Mouse (Mus musculus) intestine, embryonic 15.5 days (tissue): Measurements from ENCODE around the gene Rab11fip4. TPM values are rescaled to one million over a fixed set of nuclear protein-coding genes. Genes with fewer than 3 reads are reported as not detected.
A peak's percentile ranks its signal among the peaks of the same experiment; 100 is the strongest.

ENCODE experiments used
- ATAC-seq: fragments of 200-750 bp; cut with Nextera tagmentation; 2 replicates; pipeline ENCODE4 v1.8.0; 2017; ENCODE audit warnings: moderate TSS enrichment, moderate library complexity
- H3K27ac ChIP-seq: fragments of 300-500 bp; sonication (generic); 2 replicates; pipeline ENCODE4 v1.5.1; 2015; ENCODE audit warnings: mild to moderate bottlenecking, inconsistent platforms
- H3K27me3 ChIP-seq: fragments of 300-500 bp; sonication (generic); replicated peaks from 2 replicates; pipeline ENCODE4 v1.6.1; 2015; ENCODE audit warnings: inconsistent platforms
- H3K36me3 ChIP-seq: fragments of 300-500 bp; sonication (generic); 2 replicates; pipeline ENCODE4 v1.6.1; 2015; ENCODE audit warnings: inconsistent platforms
- H3K4me1 ChIP-seq: fragments of 300-500 bp; sonication (generic); replicated peaks from 2 replicates; pipeline ENCODE4 v1.6.1; 2015; ENCODE audit warnings: inconsistent platforms
- H3K4me2 ChIP-seq: fragments of 300-500 bp; sonication (generic); replicated peaks from 2 replicates; pipeline ENCODE4 v1.6.1; 2015; ENCODE audit warnings: mild to moderate bottlenecking, inconsistent platforms
- H3K4me3 ChIP-seq: fragments of 300-500 bp; sonication (generic); replicated peaks from 2 replicates; pipeline ENCODE4 v1.5.1; 2015; ENCODE audit warnings: inconsistent platforms
- H3K9ac ChIP-seq: fragments of 300-500 bp; sonication (generic); 2 replicates; pipeline ENCODE4 v1.6.1; 2015; ENCODE audit warnings: inconsistent platforms
- H3K9me3 ChIP-seq: fragments of 300-500 bp; sonication (generic); 2 replicates; pipeline ENCODE4 v1.6.1; 2016; ENCODE audit warnings: inconsistent platforms
- WGBS: fragments of 180-500 bp; shearing (Covaris S2); methylation state at CpG from one replicate; pipeline ENCODE4 v1.1.7; 2015; 5-methylcytosine and 5-hydroxymethylcytosine counted together
- polyA plus RNA-seq: library from polyadenylated mRNA; unstranded; fragments of >200 nt; fragmentation: Nextera tagmentation; extraction: Ambion mirVana; gene quantifications from 2 replicates; pipeline ENCODE4 v1.2.1, GENCODE M21; 2015

The Rab11fip4 gene
- polyA plus RNA-seq, 1 experiment from 2014 or later = 1.8 TPM

DNA sequence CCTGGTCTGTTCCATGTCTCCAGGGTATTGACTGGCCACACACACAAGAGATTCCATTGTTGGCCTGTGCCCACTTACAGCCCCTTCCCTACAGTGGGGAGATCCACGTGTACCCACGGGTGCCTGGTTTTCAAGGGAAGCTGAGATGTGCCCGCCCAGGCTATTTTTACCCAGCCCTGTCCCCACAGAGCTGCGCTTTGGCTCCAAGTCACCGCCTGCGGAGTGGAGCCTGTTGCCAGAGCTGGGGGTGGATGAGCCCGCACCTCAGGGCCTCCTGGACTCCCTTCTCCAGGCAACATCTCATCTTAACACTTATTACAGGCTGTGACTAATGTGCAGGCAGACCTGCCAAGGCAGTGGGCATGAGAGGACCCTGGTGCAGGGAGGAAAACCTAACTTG is 83.6 kb downstream of the Rab11fip4 start:
- H3K4me1 ChIP-seq = peaks cover 15% of the 10 kb centered on the region
- no peaks in the 10 kb centered on the region for H3K27me3 ChIP-seq
- no peak overlapping the region for H3K9ac ChIP-seq
- WGBS = 84% methylated on average over 7 of the region's 7 CpGs
- no peak for ATAC-seq
- no peaks in the 10 kb centered on the region for H3K9me3 ChIP-seq
- no peaks in the 10 kb centered on the region for H3K36me3 ChIP-seq
- H3K4me2 ChIP-seq = no peak overlapping the region
- H3K4me3 ChIP-seq = no peak overlapping the region
- H3K27ac ChIP-seq = no peak overlapping the region

GRCm38 (mm10) chr11:79675285-79675684 is 84.3 kb downstream of the Rab11fip4 start:
- WGBS = 75% methylated on average over 12 of the region's 12 CpGs
- H3K4me3 ChIP-seq = no peak overlapping the region
- no peaks in the 10 kb centered on the region for H3K9me3 ChIP-seq
- H3K36me3 ChIP-seq = no peaks in the 10 kb centered on the region
- no peak overlapping the region for H3K4me2 ChIP-seq
- ATAC-seq = no peak
- H3K27ac ChIP-seq = no peak overlapping the region
- peaks cover 12% of the 10 kb centered on the region for H3K4me1 ChIP-seq
- no peak overlapping the region for H3K9ac ChIP-seq
- no peaks in the 10 kb centered on the region for H3K27me3 ChIP-seq

- no peak for ATAC-seq
- H3K36me3 ChIP-seq = no peaks in the 10 kb centered on the region
- H3K4me2 ChIP-seq = no peak overlapping the region
- H3K9me3 ChIP-seq = no peaks in the 10 kb centered on the region
- no peak overlapping the region for H3K27ac ChIP-seq
- H3K4me1 ChIP-seq = peaks cover 6% of the 10 kb centered on the region; the same call in 1 of the 2 replicates
- H3K9ac ChIP-seq = no peak overlapping the region
- WGBS = 72% methylated on average over 6 of the region's 6 CpGs
- no peaks in the 10 kb centered on the region for H3K27me3 ChIP-seq
- H3K4me3 ChIP-seq = no peak overlapping the region
Observed at GRCm38 (mm10) chr11:79675994-79676393, 85.0 kb downstream of the Rab11fip4 start.

- Histone ChIP-seq H3K9ac (no peak overlapping the region), H3K27ac (no peak overlapping the region), H3K4me3 (no peak overlapping the region), H3K27me3 (no peaks in the 10 kb centered on the region), H3K36me3 (no peaks in the 10 kb centered on the region), H3K4me1 (peaks cover 6% of the 10 kb centered on the region; the same call in 1 of the 2 replicates), H3K9me3 (no peaks in the 10 kb centered on the region), H3K4me2 (no peak overlapping the region)
- 64% methylated on average over 2 of the region's 2 CpGs for WGBS
- no peak for ATAC-seq
Observed at GRCm38 (mm10) chr11:79676483-79676967, 85.5 kb downstream of the Rab11fip4 start.

DNA sequence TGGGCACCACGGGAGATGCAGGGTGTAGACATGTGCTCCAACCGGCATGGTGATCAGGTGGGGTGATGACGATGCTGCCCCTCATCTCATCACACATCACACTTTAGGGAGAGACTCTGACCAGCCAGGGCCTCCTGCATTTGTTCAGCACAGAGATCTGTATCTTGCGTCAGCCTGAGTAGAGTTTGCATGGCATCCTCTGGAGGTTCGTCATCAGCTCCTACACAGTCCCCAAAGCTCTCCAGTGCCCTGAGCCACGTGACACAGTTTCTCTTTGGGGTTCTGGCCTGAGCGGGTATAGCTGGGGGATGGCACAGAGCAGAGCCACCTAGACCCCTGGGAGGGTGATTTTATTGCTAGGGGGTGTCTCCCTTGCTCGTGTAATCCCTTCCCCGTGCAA is 86.4 kb downstream of the Rab11fip4 start:
- Histone ChIP-seq H3K4me3 (no peak overlapping the region), H3K4me1 (peaks cover 6% of the 10 kb centered on the region; the same call in 1 of the 2 replicates), H3K9ac (no peak overlapping the region), H3K36me3 (no peaks in the 10 kb centered on the region), H3K9me3 (no peaks in the 10 kb centered on the region), H3K27me3 (no peaks in the 10 kb centered on the region), H3K27ac (no peak overlapping the region), H3K4me2 (no peak overlapping the region)
- 81% methylated on average over 9 of the region's 9 CpGs for WGBS
- no peak for ATAC-seq

DNA sequence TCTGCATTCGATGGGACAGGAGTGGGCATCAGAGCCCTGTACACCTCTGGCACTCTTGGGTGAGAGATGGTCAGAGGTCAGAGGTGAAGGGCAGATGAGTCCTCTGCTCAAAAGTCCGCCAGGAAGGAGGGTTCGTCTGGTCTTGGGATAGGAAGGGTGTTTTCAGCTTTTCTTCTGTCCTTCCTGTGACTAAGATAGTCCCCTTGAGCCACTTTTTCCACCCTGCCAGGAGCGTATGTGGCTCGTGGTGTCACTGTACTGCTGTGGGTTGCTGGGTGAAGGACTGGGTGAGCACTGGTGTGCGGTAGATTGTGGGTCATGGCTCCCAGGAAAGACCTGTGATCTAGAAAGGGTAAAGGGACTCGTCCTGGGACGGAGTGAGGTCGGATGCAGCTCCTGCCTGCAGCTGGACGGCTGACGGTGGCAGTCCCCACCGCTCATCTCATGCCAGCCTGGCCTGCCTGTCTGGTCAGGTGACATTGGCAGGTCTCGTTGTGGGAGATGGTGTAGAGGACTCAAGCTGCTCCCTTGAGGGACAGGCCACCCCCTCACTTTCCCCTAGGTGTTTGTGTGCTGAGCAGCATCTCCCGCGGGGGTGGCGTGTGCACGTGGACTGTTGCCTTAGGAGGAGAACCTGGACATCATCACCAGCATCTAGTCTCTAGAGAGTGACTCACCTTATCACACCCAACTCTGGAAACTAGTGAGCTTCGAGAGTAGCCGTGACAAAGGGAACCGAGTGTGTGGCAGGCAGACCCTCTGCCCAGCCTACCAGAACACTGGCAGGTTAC is 87.5 kb downstream of the Rab11fip4 start:
- 84% methylated on average over 20 of the region's 20 CpGs for WGBS
- 0 out of 2 replicates have a peak, but pooled peaks cover 2% of the 10 kb centered on the region for H3K4me1 ChIP-seq
- H3K36me3 ChIP-seq = no peaks in the 10 kb centered on the region
- H3K4me2 ChIP-seq = no peak overlapping the region
- no peaks in the 10 kb centered on the region for H3K27me3 ChIP-seq
- H3K4me3 ChIP-seq = no peak overlapping the region
- no peak overlapping the region for H3K27ac ChIP-seq
- no peak overlapping the region for H3K9ac ChIP-seq
- H3K9me3 ChIP-seq = no peaks in the 10 kb centered on the region
- ATAC-seq = no peak

GRCm38 (mm10) chr11:79679929-79680328 is 88.9 kb downstream of the Rab11fip4 start:
- H3K9ac ChIP-seq = no peak overlapping the region
- ATAC-seq = no peak
- H3K4me3 ChIP-seq = no peak overlapping the region
- no peaks in the 10 kb centered on the region for H3K27me3 ChIP-seq
- no peak overlapping the region for H3K4me2 ChIP-seq
- H3K36me3 ChIP-seq = no peaks in the 10 kb centered on the region
- WGBS = 71% methylated on average over 5 of the region's 5 CpGs
- H3K4me1 ChIP-seq = no peaks in the 10 kb centered on the region
- H3K9me3 ChIP-seq = no peaks in the 10 kb centered on the region
- no peak overlapping the region for H3K27ac ChIP-seq

DNA sequence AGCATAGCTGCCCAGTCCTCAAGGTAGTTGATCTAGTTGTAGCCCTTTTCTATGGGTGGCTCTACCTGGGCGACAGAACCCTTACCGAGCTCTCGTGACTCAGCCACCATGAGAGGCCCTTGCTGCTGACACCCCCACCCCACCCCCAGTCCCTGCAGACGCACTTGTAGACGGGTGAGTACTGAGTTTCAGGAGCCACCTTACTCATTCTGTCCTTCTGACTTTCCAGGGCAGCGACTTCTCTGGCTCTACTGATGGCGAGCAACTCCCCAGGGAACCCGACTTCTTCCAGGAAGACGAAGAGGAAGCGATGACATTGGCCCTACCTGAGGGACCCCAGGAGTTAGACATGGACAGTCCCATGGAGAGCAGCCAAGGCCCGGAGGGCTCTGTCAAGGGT is 89.5 kb downstream of the Rab11fip4 start:
- no peak for ATAC-seq
- 89% methylated on average over 11 of the region's 11 CpGs for WGBS

DNA sequence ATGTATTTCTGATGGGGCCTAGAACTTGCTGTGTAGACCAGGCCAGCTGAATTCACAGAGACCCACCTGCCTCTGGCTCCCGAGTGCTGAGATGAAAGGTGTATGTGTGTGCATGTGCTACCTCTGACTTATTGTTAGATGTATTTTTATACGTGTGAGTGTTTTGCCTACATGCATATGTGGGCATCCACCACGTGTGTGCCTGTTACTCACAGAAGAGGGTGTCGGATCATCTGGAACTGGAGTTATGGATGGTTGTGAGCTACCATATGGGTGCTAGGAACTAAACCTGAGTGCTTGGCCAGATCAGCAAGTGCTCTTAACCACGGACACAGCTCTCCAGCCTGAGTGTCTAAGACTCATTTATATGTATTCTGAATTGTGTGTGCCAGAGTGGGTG is 90.2 kb downstream of the Rab11fip4 start:
- Histone ChIP-seq H3K9ac (no peak overlapping the region), H3K4me2 (no peak overlapping the region), H3K36me3 (no peaks in the 10 kb centered on the region), H3K27me3 (no peaks in the 10 kb centered on the region), H3K4me1 (no peaks in the 10 kb centered on the region), H3K9me3 (no peaks in the 10 kb centered on the region), H3K27ac (no peak overlapping the region), H3K4me3 (no peak overlapping the region)
- 82% methylated on average over 5 of the region's 5 CpGs for WGBS
- no peak for ATAC-seq

More for the DNA sequence above, 89.5 kb downstream of the Rab11fip4 start:
- H3K27me3 ChIP-seq = no peaks in the 10 kb centered on the region
- H3K4me2 ChIP-seq = no peak overlapping the region
- no peaks in the 10 kb centered on the region for H3K9me3 ChIP-seq
- H3K9ac ChIP-seq = no peak overlapping the region
- no peaks in the 10 kb centered on the region for H3K36me3 ChIP-seq
- no peak overlapping the region for H3K4me3 ChIP-seq
- no peaks in the 10 kb centered on the region for H3K4me1 ChIP-seq
- H3K27ac ChIP-seq = no peak overlapping the region

- Histone ChIP-seq H3K36me3 (no peaks in the 10 kb centered on the region), H3K4me3 (no peak overlapping the region), H3K4me1 (no peaks in the 10 kb centered on the region), H3K9ac (no peak overlapping the region), H3K27me3 (no peaks in the 10 kb centered on the region), H3K27ac (no peak overlapping the region), H3K4me2 (no peak overlapping the region), H3K9me3 (no peaks in the 10 kb centered on the region)
- WGBS = 65% methylated on average over 3 of the region's 3 CpGs
- no peak for ATAC-seq
Observed at GRCm38 (mm10) chr11:79681798-79682197, 90.8 kb downstream of the Rab11fip4 start.

GRCm38 (mm10) chr11:79685109-79685508 is 94.1 kb downstream of the Rab11fip4 start:
- no peak overlapping the region for H3K9ac ChIP-seq
- H3K9me3 ChIP-seq = no peaks in the 10 kb centered on the region
- H3K4me3 ChIP-seq = no peak overlapping the region
- ATAC-seq = no peak
- no peaks in the 10 kb centered on the region for H3K27me3 ChIP-seq
- H3K4me2 ChIP-seq = no peak overlapping the region
- WGBS = 87% methylated on average over 11 of the region's 11 CpGs
- no peak overlapping the region for H3K27ac ChIP-seq
- H3K36me3 ChIP-seq = no peaks in the 10 kb centered on the region
- no peaks in the 10 kb centered on the region for H3K4me1 ChIP-seq

DNA sequence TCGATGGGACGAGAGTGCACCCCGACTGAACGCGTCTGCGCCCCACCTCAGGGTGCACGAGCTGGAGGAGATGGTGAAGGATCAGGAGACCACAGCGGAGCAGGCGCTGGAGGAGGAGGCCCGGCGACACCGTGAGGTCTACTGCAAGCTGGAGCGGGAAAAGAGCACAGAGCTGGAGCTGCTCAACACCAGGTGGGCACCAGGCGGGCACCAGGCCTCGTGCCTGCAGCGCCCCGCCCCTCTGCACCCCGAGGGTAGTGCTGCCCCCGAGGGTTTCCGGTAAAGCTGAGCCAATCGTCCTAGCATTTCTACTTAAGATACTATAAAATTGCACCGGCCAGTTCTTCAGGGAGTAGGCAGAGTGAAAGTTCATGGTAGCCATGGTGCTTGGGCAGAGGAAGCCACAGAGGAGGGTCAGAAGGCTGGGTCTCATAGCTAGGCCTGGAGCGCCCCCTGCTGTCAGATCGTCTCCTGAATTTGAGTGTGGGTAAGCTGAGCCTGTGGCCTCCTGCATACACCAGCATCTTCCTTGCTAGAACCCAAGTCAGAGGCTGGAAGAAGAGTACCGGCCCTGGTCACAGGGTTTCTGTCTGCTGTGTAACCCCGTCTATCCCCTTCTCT is 95.6 kb downstream of the Rab11fip4 start:
- Histone ChIP-seq H3K9me3 (no peaks in the 10 kb centered on the region), H3K36me3 (no peaks in the 10 kb centered on the region), H3K4me1 (no peaks in the 10 kb centered on the region), H3K9ac (no peak overlapping the region), H3K27me3 (no peaks in the 10 kb centered on the region), H3K4me2 (no peak overlapping the region), H3K4me3 (no peak overlapping the region), H3K27ac (no peak overlapping the region)
- WGBS = 62% methylated on average over 26 of the region's 26 CpGs
- ATAC-seq = peak; percentile 66

- H3K27me3 ChIP-seq = no peaks in the 10 kb centered on the region
- H3K27ac ChIP-seq = no peak overlapping the region
- no peaks in the 10 kb centered on the region for H3K9me3 ChIP-seq
- ATAC-seq = no peak
- H3K36me3 ChIP-seq = no peaks in the 10 kb centered on the region
- no peak overlapping the region for H3K4me2 ChIP-seq
- no peaks in the 10 kb centered on the region for H3K4me1 ChIP-seq
- H3K9ac ChIP-seq = no peak overlapping the region
- no peak overlapping the region for H3K4me3 ChIP-seq
- WGBS = 75% methylated on average over 1 of the region's 1 CpGs
Observed at GRCm38 (mm10) chr11:79689916-79690315, 98.9 kb downstream of the Rab11fip4 start.
